Mouse (Mus musculus) frontal cortex, adult 2 months (tissue): Measurements from ENCODE around the gene 9630041A04Rik. TPM values are rescaled to one million over a fixed set of nuclear protein-coding genes. Genes with fewer than 3 reads are reported as not detected.
A peak's percentile ranks its signal among the peaks of the same experiment; 100 is the strongest.

Experiments
- DNase-seq, 2 experiments: peaks; one replicate each; pipeline ENCODE4 v3.0.0; 2022; ENCODE audit warnings: low spot score in 1 of 2; ENCODE audit errors: extremely low spot score in 1 of 2
- polyA plus RNA-seq: library from polyadenylated mRNA; depleted of rRNA; stranded (reverse); fragments of >200 nt; gene quantifications from 2 replicates; pipeline ENCODE4 v1.2.3, GENCODE M21; 2012; rRNA removed

The 9630041A04Rik gene
- polyA plus RNA-seq = not detected in 2 replicates

DNA sequence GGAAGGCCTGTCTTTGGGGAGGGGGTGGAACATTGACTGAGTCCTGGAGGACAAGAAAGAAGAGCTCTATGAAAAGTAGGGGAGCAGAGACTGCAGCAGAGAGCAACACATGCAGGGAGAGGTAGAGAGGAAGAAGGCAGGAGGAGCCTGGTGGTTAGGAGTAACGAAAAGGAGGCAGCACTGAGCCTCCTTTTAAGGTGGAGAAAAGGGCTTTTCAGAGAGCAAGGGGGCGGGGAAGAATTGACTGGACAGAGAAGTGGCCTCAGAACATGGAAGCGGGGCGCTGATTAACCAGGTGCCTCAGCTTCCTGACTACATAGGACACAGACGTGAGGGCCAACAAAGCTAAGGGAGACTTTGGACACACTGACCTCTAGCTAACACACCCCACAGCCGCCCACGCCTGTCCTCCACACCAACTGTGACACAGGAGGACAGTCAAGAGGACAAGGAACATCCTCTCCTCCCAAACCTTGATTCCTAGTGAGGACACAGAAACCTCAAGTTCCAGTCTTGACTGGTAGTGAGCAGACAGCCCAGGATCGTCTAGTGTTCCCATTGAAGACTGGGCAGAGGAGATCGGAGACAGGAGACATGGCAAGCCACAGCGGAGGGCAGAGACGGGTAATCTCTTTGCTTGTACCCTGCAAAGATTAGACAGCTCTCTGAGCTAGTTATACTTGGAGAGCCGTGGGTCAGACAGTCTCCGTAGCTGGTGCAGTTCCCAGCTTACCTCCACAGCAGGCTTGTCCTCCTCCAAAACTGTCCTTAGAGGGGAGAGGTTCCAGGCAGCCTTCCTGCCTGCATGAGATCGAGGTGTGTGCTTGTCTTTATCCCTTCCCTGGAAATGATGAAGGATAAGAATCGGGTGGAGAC, at the start of gene 9630041A04Rik:
TSS of gene 9630041A04Rik (plus strand) at position 246 of the 876 bp plus-strand sequence.
- no peak for DNase-seq

DNA sequence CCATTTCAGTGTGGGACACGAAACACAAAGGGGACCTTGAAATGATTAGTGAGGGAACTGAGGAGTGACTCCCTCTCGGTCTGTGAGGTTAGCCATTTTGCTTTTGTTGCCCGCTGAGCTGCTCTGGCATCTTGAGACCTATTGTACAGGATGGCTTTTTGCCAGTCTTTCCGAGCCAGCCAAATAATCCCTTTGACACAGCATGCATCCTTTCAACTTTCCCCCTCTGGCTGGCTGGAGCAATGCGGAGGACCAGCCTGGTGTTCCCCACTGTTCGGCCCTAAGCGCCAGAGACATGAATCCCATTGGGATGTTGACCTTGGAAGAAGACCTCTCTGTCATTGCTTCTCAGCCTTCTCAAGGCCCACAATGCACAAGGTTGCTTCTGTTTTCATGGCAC, 37.7 kb upstream of the 9630041A04Rik start:
- no peak for DNase-seq

DNA sequence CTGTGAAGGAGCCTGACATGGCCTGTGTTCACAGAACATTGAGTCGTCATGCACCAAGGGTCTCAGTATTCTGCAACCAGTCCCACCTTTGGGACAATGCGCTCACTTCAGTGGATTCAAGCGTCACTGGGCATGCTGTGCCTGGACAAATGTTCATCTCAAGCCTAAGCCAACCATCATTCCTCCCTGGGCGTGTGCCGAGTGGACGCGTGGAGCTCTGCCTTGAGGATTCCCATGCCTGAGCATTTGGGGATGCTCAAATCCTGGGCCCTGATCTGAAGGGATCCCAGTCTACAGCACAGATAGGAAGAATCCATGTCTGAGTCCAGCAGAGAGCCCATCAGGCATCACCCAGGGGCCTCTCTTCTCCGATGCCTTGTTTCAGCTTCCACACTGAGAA, 36.0 kb upstream of the 9630041A04Rik start:
- no peak for DNase-seq

DNA sequence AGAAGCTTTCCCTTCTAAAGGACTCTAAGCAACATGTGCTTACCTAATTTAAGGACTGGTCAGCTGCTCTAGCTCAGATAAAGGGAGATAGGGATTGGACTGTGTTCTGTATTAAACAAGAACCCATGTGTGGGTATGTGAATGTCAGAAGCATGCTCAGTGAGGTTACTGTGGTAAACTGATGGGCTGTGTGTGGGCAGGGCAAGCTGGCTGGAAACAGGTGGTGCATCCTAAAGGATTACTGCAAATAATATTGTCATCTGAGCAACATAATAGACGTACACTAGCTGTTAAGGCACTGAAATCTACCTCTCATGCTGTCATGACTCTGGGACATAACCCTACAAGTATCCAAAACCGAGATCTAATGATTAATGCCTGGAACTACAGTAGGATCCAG, 28.0 kb upstream of the 9630041A04Rik start:
- DNase-seq = no peak

DNA sequence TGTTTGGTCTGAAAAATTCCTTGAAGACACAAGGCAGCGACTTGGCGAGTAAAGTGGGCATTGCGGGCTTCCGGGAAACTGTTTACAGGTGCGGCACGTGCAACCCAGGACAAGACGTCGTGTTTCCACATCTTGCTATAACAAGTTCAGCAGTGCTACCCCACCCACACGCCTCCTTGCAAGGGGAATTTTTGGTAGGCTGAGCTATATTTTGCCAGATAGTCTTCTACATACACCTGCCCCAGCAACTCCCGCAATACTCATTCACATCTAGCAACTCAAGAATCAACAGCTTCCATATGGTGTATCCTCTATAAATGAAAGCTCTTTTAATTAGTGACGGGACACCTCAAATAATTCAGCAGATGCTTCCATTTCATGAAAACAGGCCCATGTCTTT, 20.5 kb upstream of the 9630041A04Rik start:
- peak in 1 of 2 experiments; percentile 19 for DNase-seq

DNA sequence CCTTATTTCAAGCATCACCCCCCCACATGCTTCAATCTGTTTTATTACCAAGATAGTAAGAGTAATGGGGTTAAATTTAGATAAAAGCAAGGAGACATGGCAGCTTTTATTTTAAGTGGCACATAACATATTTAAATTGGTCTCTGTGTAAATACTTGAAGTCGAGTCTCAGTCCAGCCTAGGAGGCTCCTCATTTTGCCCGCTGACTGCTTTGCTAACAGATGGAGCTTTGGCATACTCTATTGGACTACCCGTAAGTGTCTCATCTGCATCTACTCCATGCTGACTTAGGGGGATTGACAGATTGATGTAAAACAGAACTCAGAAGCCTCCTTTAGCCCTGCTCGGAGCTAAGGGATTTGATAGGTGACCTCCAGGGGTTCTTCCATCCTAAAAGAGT, 17.7 kb upstream of the 9630041A04Rik start:
- no peak for DNase-seq

DNA sequence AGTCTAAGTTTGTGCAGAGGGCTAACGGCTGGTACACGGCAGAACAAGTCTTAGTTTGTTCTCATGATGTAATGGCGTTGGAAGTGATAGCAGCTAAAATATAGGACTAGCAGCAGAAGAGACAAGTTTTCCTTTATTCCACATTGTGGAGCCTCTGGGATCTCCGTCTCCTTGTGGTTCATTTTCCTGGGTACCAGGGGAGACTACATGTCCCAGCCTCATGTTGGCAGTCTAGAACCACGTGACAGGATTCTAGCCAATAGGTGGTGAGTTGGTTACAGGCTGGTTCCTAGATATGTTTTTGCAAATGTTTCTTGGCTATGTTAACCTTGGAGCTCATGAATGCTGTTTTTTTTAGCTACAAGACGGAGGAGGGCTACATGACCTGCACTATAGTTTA, 15.9 kb upstream of the 9630041A04Rik start:
- DNase-seq = no peak

DNA sequence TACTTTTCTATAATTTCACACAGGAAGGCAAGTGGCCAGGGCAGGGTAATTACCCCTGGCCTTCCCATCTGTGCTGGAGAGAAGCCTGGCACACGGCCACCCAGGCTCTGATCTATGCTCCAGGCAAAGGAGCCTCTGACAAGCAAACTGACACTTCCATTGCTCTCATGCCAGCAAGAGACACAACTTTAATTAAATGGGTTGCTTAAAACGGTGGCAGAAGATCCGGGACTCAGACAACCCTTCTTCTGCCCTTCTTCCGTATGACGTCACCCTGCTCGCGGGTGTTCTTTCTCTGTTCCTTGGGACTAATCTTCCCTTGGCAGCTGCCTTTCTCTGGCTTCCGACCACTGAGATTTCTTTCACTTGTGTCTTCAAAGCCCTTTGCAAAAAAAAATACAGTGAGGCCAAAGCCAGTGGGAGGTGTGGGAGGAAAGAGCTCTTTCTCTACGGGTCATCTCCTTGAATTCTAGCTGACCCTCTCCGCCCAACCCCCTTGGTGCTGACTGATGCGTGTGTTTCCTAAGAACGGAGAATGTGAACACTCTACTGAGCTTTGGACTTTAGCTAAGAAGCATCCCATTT, 932 bp downstream of the 9630041A04Rik start:
- peak in 1 of 2 experiments; percentile 50 for DNase-seq

DNA sequence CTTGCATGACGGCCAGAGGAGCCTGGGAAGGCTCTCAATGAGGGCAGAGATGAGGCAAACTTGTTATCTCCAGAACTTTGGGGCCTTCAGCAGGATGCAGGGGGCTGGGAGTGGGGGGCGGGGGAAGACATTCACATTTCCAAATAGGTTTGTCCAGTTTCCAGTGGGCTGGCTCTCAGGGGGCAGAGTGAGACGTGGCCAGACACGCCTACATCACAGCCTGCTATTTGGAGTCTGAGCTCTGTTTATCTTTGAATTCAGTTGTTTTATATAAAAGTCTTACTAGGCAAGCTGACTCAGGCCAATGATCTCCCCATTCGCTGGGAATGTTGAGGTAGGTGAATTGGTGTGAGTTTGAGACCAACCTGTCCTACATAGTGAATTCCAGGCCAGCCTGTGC, 1.5 kb downstream of the 9630041A04Rik start:
- no peak for DNase-seq

DNA sequence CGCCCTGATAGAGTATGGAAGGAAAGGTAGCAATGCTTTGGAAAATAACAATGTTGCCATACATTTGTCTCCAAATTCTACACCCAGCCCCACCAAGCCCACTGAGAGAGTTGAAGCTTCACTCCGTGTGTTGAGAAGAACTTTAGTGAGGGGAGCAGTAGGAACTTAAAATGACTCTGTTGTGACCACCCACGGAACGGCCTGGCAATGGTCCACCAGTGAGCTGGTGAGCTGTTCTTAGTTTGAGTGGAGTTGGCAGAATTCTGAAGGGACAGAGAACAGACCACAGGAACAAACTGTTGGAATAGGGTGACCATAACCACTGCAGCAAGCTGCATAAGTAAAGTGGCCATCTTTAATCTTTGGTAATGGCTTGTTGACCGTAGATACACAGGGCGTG, 7.0 kb downstream of the 9630041A04Rik start:
- no peak for DNase-seq

DNA sequence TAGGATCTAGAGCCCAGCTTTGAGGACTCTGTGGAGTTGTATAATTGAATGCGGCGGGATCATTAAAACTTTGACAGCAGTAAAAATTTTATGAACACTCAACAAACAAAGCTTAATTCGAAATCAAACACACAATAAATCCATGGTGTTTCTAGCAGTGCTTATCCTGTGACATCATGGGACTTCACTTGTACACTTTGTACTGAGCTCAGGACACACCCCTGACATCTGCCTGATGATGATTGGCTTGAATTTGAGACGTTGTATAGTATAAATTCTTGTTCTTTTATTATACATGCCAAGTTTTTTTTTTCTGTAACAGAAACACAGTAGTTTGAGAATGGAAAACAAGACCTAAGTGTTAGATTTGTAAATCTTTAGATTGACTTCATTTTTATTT, 8.4 kb downstream of the 9630041A04Rik start:
- no peak for DNase-seq

DNA sequence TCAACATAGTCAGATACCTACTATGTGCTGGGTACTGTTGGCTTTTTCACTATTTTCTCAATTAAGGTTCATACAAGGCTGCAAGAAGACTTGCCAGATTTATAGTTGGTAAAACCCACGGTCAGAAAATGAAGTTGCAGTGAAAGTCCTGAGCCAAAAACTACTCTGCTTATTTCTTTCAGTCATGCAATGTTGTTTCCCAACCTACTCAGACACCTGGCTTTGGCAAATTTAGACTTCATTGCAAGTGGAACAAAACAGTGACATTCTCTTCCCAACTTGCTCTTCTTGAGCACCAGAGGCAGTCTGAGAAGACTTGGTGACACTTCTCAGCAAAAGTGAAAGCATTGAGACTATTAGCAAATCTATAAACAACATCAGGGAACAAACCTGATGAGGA, 13.7 kb downstream of the 9630041A04Rik start:
- no peak for DNase-seq

DNA sequence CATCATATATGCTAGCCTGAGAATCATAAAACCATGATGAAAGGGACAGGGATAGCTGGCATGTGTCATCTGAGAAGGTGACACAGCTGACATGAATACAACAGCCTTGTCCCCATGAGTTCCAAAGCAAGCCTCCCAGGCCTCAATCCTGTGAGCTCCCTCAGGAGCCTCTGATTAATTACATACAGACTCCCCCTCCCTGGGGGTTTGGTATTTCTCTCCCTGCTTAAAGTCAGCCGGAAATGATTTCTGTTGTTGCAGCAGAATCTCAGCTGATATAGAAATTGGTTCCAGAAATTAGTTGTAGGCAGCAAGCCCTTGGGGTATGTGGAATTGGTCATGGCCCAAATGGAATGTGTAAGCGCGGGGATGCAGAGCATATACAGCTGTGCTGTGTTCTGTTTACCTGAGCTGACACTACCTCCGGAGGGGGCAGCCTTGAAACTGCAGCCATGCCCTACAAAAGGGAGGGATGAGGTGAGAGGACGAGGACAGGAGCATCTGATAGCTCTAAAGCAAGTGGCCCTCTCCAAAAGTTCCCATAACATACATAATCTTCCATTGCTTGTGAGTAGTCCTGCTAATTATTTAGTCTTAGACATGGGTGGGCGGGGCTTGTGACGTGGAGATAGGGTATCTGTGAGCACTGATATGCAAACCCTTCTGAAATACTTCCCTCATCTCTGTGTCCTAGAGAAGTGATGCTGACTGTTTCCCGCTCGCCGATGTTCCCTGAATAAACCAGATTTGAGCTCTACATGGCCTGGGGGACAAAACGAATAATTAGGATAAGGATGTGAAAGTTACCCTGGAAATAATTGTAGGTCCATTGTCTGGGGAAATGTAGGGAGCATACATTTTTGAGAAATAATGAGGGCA, 15.7 kb downstream of the 9630041A04Rik start:
- DNase-seq = no peak

DNA sequence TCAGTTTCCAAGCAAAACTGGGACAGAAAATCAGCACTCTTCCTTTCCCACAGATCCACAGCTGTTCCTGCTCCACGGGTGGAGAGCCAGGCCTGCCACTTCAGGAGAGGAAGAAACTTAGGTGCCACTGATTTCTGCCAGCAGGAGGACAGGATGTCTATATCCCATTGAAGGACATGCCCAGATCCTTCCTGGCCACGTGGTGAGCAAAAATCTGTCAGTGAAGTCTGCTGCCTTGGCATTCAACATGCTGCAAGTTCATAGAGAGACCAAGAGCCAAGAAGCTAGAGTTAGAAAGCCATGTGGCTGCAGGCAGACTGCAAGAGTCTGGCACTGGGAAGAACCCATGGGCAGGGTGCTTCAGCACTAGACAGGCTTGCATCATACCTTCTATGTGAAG, 21.7 kb downstream of the 9630041A04Rik start:
- no peak for DNase-seq

DNA sequence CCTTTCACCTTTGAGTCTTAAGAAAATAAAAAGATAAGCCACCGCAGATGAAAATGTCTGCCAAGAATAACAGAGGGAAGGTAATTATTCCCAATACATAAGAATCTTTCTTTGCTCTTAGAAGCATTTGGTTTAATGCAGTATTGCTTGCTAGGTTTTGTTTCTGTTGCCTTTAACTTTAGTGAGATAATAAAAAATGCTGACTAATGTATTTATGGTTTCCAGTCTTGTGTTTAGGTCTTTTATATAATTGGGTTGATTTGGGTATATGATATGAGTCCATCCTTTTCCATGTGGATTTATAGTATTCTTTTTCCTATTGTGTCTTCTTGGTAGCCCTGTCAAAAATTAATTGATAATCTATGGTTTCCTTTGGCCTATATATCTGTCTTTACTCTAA, 36.2 kb downstream of the 9630041A04Rik start:
- no peak for DNase-seq

DNA sequence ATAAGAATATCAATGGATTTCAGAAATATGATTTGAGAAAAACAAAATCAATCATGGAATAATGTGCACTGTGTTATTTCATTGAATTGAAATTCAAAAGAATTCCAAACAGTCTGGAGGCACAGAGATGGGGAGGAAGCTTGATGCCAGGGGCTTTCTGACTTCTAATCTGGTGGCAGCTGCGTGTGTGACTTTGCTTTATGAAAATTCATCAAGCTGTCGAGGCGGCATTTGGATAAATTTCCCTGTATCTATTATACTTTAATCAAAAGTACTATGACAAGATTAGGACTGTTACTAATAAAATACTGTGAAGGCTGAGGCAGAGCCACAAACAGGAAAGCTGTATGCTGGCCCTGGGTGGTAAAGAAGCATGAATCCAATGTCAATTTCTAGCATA, 41.8 kb downstream of the 9630041A04Rik start:
- no peak for DNase-seq

DNA sequence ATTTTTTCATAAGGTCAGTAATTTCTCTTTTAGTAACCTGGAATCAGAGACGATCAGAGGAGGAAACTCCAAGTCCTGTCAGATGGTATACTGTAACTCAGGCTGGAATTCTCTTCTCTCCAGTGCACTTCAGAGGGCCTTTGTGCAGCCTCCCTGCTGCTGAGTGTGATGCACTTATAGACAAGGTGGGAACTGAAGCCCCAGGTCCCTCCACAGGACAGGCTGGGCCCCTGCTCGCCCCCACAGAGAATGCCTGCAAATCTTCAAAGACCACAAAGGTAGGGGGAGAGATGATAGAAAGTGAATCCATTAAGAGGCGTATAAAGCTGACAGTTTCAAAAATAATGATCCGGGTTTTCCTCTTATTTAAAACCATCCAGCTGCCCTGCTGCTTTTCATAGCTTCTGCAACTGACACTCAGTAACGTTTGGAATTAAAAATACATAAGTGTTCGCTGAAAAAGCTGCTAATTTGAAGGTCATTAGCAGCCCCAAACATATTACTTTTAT, 46.2 kb downstream of the 9630041A04Rik start:
- DNase-seq = no peak

DNA sequence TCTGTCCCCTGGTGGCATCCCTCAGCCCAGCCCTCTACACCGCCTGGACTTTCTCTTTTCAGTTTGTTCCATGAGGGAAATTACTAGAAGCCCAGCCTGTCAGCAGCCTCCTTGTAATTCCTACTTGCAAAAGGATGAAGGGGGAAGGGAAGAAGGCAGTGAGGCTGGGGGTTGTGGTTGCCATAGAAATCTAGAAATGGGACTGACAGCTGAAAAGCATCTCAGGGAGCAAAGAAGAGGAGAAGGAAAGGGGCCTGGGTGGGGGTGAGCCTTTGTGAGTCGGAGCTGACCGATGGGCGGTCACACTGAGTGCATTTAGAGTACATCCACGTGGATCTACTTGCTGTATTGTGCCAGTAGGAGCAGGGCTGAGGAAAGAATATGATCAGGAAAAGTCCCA, 47.2 kb downstream of the 9630041A04Rik start:
- DNase-seq = no peak

DNA sequence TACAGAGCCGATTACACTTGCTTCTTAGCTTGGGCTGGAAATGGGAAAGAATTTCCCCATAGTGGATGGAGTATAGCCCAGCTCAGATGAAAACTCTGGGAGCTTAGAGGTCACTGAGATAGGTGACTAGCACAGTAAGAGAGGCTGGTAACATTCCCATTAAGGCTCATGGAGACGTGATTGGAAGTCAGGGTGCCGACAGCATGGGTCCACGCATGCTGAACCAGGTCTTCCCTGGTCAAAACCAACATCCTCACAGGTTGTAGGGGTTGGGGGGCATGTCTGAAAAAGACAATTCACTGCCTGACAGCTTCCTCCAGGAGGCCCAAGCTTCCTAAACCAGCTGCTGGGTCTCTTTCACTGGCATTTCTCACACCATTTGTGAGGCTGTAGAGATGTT, 47.9 kb downstream of the 9630041A04Rik start:
- DNase-seq = no peak

DNA sequence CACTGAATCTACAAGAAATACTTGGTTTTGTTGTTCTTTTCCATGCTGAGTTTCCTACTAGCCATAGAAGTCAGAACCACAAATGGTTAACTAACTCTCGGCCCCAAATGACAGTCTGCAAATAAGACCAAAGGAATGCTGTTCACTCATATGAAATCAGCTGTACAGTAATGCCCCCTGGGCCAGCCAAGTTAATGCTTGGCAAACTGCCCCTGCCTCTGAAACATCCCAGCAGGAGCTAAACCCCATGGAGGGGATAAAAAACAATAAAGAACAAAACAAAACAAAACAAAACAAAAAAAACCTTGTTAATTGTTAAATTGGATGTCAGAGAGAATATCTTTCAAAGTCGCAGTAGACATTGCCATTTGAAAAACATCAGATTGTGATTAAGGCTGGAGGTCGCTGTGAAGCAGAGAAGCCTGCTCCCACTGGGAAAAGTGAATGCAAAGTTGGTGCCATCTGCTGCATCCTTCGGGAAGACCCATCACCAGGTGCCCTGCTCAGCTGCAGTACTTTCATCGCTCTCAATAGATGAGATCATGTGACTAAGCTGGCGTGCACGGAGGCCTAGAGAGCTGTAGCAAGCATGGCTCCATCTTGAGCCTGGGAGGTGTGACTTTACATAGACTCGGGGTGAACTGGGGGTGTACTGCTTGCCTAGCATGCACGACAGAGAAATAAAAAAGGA, 49.7 kb downstream of the 9630041A04Rik start:
- peak in 1 of 2 experiments; percentile 21 for DNase-seq
